Mouse (Mus musculus) adrenal gland, postnatal 4 days (tissue): ENCODE results near the gene Ints7. TPM values are rescaled to one million over a fixed set of nuclear protein-coding genes. Genes with fewer than 3 reads are reported as not detected.
A peak's percentile ranks its signal among the peaks of the same experiment; 100 is the strongest.

Experiments
- DNase-seq, 2 experiments: peaks; one replicate each; pipeline ENCODE4 v3.0.0; 2021 to 2022; ENCODE audit warnings: low spot score in 2 of 2, mixed read lengths in 2 of 2
- total RNA-seq, 2 experiments: library from RNA; stranded (reverse); gene quantifications; 2 replicates each; pipeline ENCODE4 v1.2.3; 2021

The Ints7 gene
- total RNA-seq, 2 experiments from 2014 or later, result 53.2 to 55.8 TPM

DNA sequence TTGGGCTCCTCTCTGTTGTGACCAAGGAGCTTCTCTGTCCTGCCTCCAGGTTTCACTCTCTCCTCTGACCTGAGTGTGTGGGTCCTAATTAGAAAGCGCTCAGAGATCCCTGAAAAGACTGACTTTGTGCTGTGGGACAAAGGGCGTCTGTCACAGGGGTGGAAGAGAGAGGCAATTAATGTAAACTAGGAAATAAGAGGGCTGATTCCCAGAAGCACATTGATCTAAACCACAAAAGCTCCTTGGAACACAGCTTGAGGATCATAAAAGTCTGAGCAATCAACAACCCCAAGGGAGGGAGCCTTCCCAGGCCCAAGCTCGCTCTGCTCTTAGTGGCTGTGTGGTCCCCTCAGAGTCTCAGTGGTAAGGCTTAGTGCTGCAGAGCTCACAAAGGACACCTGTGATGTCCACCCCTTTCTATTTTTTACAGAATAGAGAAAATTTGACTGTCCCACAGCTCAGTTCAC is 53.8 kb downstream of the Ints7 start:
- no peak for DNase-seq

DNA sequence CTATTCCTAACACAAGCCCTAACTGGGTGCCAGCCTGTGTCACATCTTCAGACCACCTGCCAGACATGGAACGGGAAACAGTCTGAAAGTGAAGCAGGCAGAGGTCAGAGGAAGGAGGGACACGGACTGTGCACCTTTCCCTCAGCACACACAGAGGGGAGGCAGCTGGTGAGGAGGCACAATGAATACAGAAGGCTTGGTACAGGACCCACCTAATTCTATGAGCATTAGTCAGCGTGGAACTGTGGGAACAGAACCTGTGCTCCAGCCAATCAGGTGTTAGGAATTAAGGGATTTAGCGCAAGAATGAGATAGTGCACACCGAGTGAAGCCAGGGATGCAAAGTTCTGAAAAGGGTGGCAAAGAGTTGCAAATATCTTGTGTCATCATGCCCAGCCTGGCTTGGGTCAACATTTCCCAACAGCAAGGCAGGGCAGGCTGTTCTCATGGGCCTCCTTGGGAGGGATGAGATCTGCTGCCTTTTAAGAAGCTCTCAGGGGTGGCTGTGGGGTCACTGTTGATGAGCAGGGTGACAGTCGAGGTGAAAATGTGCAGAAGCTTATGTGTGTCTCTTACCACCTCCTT is 57.2 kb downstream of the Ints7 start:
- DNase-seq, result no peak

- DNase-seq, result no peak
These were observed 58.7 kb downstream of the Ints7 start for GRCm38 (mm10) chr1:191634116-191634515.

DNA sequence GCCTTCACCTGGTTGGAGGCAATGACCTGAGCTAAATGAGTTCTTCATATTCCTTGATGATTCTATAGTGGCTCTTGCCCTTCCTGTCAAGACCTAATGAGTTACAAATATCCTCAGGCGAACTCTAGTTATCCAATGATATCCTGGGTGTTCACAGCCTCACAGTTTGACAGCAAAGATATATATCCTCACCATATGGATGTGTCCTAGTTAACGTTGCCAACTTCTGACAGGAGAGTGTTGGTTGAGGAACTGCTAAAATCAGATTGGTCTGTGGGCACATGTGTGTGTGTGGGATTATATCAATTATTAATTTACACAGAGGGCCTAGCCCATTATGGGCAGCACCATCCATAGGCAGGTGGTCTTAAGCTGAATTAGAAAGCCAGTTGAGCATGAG is 63.0 kb downstream of the Ints7 start:
- DNase-seq, result no peak

DNA sequence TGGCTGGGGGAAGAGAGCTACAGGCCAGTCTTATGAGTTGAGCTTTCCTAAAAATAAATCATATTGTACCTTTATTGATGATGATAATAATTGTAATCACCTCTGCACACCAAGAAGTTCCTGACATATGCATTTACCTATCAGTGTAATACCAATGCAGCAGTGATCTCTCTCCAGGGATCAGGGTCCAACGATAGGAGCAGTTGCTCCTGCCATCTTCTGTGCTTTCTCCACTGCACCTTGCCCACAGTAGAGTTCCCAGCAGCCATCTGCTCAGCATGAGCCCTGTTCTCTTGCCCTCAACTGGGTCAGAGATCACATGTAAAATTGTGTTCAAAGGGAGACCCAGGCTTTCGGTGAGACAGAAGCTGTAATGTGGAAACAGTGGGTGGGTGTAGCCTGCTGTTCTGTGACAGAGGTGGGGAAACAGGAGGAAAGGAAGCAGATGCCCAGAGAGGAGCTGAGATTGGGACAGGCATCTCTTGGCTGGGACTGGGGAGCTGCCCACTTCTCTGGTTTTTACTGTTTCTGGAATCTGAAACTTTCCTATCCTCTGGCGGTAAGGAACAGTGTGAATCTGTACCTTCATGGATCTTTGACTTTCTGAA is 63.9 kb downstream of the Ints7 start:
- no peak for DNase-seq

GRCm38 (mm10) chr1:191640146-191640545 is 64.7 kb downstream of the Ints7 start:
- DNase-seq, result no peak

DNA sequence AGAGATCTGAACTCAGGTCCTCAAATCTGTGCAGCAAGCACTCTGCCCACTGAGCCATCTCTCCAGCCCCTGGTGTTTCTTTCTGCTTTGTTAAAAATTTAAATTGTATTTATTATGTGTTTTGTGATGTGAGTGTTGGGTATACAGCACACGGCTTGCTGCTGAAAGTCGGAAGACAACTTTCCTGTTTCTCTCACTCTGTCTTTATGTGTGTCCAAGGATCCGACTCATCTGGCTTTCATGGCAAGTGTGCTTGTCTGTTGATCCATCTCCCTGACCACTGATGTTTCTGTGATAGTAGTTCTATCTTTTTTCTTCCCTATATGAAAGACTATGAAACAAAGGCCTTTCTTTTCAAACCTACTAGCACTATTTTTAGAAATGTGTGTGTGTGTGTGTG is 65.4 kb downstream of the Ints7 start:
- no peak for DNase-seq

- DNase-seq, result no peak
These were observed 66.0 kb downstream of the Ints7 start for GRCm38 (mm10) chr1:191641438-191641837.

GRCm38 (mm10) chr1:191642903-191643302 is 67.5 kb downstream of the Ints7 start:
- DNase-seq, result no peak

- DNase-seq, result no peak
These were observed 70.5 kb downstream of the Ints7 start for GRCm38 (mm10) chr1:191645921-191646320.

DNA sequence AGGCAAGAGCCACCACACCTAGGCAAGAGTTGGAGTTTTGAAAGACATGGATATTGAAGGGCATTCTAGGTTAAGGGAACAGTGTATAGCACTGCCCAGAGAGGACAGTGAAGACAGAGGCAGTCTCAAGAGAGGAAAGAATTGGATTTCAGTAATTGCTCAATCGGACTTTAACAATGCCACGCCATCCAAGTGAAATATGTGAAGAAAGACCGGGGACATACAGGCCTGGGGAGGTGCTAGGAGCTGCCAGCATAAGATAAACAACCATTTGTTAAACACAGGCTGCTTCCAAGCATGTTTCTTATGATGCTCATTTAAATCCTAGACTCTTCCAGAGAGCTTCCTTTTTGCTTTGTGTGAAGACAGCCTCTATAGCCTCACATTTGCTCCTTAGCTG is 72.2 kb downstream of the Ints7 start:
- DNase-seq, result no peak

DNA sequence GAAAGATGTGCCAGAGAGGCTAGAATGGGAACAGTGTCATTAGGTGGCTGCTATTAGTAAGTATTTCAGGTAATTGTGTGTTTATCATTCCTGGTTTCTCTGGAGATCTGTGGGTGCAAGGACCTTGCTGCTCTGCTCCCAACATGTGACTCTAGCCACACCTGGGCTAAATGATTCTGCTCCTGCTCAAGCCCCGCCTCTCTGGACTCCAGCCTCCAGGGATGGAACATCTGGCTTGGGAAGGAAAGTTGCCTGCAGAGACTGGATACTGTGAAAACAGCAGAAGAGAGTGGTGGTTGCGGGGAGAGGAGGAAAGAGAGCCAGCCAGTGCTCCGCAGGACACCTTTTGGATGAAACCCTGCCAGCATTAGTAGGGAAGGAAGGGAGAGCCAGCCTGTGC is 84.0 kb downstream of the Ints7 start:
- DNase-seq, result no peak

- DNase-seq, result peak in 1 of 2 experiments; percentile 20
These were observed 85.8 kb downstream of the Ints7 start for GRCm38 (mm10) chr1:191661019-191661796.

GRCm38 (mm10) chr1:191662178-191662898 is 86.9 kb downstream of the Ints7 start:
- DNase-seq, result no peak

DNA sequence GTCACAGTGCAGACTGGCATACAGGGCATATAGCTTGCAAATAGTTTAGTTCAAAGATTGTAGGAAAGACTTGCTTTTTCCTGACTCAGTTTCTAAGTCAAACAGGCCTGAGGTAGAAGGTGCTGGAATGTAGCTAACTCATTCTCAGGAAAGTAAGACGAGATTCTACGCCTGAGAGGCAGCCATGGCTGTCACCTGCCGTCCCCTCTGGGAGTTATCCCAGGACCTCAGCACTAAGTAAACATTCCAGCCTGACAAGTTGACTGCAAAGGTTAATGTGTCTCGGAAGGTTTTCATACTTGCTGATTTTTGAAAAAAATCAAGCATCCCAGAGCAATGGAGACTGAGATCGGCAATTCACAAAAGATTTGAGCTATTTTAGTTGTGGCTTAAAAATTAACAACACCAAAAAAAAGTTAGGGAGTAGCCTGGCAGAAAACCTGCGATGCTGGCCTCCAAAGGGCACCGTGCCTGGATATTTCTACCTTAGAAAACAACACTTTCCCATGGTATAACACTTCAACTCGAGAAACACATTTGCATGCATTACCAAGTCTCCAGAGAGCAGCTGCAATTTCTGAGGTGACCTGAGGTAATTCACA is 87.6 kb downstream of the Ints7 start:
- DNase-seq, result no peak

DNA sequence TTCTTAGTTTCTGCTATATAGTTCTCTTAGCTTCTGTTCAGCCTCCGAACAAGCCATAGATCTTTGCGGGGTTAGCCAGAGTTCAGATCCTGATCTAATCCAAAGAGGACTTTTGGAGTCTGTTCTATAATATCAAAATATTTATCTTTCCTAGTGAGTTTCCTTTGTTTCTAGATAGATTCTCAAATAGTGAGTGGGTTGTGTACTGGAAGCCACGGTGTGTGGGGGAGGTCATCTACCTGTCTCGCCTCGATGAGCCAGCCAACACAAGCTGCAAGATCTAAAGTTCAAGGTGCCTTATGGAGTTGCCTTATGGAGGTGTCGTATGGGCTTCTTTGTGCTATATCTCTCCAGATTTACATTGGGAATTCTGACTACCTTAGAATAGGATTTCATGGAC is 88.2 kb downstream of the Ints7 start:
- no peak for DNase-seq

GRCm38 (mm10) chr1:191666351-191666750 is 90.9 kb downstream of the Ints7 start:
- DNase-seq, result no peak

DNA sequence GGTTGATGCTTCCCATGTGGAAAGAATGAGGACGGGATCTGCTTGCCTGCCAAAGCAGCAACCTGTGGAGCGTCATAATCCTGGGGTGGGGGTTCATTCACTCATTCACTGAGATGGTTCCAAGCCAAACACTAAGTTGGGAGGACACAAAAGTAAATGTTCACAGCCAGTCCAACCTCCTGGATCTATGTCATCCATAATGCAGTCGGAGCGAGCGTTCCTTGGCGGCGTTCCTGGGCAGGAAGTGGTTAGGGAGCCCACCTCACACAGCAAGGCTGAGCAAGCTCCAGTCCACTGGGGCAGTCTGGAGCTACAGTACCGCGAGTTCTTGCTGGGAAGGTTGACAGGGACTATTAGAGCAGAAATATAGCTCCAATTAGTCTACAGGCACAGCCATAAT is 92.6 kb downstream of the Ints7 start:
- DNase-seq, result no peak
